Mouse (Mus musculus) left cerebral cortex, adult 11 months (tissue): Measurements from ENCODE around the gene Gm9972.

Source experiments
- DNase-seq: peaks from one replicate; pipeline ENCODE4 v3.0.0; 2022; ENCODE audit warnings: low spot score

Gm9972 gene

DNA sequence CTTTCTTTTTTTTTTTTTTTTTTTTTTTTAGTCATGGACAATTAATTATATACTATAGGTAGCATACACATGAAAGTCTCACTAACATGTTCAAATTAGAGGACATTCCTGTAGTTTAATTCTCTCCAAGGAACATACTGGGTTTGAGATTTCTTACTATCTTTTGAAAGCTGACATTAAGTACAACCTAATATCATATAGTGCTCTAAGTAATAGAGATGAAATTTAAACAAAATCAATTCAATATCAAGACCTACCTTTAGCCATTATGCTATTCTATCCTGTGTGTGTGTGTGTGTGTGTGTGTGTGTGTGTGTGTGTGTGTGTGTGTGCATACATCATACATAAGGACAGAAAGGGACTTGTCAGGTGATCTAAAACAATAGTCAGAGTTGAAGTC, at the start of gene Gm9972:
TSS of gene Gm9972 (plus strand) at position 301 of the 400 bp plus-strand sequence.
- no peak for DNase-seq

GRCm38 (mm10) chr11:42999188-42999587, 36.4 kb upstream of the Gm9972 start:
- DNase-seq: peak; percentile 7

DNA sequence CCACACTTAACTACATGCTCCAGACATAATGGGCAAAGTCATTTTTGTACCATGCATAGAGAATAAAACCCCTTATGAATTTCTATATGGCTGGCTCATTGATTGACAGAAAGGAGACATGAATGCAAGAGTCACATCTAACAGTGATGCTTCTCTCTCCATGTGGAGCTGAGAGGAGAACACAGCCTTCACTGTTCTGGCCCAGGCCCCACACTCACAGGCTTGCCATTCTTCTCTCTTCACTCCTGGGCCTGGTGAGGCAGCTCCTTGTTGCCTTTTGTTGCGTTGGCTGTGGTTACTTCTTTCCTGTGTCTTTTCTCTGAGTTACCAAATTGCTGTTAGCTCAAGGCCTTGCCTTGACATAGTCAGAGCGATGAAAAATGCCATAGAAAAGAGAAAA, 23.6 kb upstream of the Gm9972 start:
- no peak for DNase-seq

DNA sequence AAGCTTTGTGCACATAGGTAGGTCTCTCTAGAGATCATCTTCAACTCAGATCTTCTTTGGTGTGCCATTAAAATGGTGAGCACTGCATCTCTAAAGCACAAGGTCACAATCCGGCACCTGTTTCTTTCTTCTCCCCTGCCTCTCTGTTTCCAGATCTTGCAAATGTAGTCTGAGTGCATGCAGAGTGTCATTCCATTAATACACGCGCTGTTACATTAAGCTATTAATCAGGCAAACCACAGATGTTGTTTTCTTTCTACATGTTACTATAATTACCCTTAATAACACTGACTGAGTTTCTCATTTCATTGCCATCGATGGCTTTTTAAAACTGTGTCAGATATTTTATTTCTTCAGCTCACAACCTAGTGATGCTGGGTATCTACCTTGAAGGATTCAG, 22.6 kb upstream of the Gm9972 start:
- no peak for DNase-seq

- DNase-seq: no peak
Observed at GRCm38 (mm10) chr11:43023109-43023688, 12.3 kb upstream of the Gm9972 start.

GRCm38 (mm10) chr11:43029813-43030212, 5.7 kb upstream of the Gm9972 start:
- DNase-seq: no peak

DNA sequence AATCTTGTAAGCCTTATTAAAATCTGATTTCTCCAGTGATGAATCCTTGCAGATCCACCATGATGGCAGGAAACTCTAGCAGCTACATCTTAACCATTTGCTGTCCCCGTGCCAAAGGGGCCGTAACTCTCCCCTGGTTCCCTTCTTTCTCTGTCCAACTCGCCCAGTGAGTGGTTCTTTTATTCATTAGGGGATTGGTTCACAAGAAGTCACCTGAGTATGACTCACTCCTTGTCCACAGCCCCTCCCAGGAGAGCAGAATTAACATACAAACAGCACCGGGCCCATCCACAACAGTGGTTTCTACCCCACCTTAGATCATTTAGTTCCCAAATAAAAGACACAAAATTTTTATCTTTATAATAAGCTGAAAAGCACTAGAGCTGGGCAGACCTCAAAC, 3.4 kb upstream of the Gm9972 start:
- no peak for DNase-seq

DNA sequence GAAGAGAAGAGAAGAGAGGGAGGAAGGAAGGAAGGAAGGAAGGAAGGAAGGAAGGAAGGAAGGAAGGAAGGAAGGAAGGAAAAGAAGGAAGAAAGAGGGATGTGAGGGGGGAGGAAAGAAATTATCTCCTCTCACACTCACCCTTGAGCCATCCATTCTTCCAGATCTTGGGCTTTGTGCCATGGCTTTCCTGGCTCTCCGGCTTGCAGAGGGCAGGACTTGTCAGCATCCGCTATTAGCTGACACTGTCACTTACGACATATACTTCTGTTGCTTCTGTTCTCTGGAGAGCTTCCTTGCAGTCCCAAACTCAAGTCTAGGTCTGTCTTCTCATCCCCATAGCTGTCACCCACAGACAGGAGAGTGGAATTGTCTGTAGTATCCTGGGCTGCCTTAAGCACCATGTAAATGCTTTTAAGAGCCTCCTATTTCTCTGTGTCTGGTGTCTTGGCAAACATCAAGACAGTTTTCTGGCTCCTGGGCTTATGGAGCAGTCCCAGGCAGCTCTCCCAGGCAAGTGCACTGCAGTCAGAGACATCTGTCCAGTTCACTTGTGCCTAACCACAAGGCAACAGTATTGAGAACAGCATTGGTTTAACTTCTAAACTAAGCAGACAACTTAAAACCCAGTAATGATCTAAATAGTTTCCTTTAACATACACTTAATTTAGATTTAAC, 10.5 kb downstream of the Gm9972 start:
- DNase-seq: no peak

GRCm38 (mm10) chr11:43049363-43049762, 13.8 kb downstream of the Gm9972 start:
- DNase-seq: no peak

DNA sequence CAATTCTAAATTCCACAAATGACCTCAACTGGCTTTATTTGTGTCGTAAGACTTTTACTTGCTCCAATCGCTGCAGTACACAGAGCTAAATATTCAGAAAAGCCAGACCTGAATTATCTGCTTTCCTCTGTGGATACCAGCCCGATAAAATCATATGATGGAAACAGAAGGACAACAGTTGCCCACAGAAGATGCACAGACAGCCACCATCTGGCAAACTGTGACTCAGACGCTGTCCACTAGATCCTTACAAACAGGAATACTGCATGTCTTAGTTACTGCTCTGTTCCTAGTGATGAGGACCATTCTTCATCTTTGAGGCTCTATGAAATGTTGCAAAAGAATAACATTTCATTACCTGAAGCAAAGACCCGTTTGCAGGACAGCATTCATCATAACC, 19.4 kb downstream of the Gm9972 start:
- peak; percentile 6 for DNase-seq

DNA sequence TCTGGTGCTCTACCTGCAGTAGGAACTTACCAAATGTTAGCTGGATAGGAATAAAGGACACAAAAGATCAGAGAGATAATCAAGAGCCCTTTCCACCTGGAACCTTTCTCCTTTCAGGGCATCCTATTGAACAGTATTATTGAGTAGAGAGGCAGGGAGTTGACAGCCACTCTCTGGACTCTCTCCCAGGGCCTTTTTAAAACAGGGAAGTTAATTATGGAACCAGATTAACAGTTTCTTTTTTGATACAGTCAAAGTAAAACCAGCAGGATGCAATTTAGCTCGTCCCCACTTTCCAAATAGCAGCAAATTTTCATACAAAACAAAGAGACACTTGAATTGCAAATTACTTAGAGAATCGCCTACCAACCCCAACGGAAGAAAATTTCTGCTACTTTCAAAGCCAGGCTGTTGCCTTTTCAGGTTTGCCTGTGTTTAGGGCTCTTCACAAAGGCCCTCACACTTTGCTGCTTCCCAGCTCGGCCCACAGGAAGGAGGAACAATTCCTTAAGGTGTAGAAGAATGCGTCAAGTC, 24.0 kb downstream of the Gm9972 start:
- DNase-seq: peak; percentile 7

- peak; percentile 7 for DNase-seq
Observed at GRCm38 (mm10) chr11:43062286-43062685, 26.7 kb downstream of the Gm9972 start.

GRCm38 (mm10) chr11:43086309-43087050, 50.9 kb downstream of the Gm9972 start:
- DNase-seq: no peak
